Mouse (Mus musculus): ENCODE results near the gene Rhbdf2. TPM values are rescaled to one million over a fixed set of nuclear protein-coding genes. Genes with fewer than 3 reads are reported as not detected.

The Rhbdf2 gene
- total and polyA plus RNA-seq, 3 experiments, result 6.4 to 13.7 TPM; not detected in 1

GRCm38 (mm10) chr11:116646771-116647170 lies 20.0 kb upstream of the Rhbdf2 start:
- no peak overlapping the region for H3K4me3 ChIP-seq (ENCODE audit: control insufficient read depth in 1 of 2, insufficient read depth in 1 of 2, low read depth in 2 of 2, low read length in 2 of 2)

GRCm38 (mm10) chr11:116646136-116646535 lies 19.3 kb upstream of the Rhbdf2 start:
- no peaks in the 10 kb centered on the region for H3K27me3 ChIP-seq (ENCODE audit: control insufficient read depth in 1 of 2, insufficient read depth in 2 of 2, low read length in 2 of 2)
- peaks cover 0 to 9% of the 10 kb centered on the region in 2 experiments; a peak in 3 of 4 replicates for H3K4me1 ChIP-seq (ENCODE audit: control insufficient read depth in 1 of 2, insufficient read depth in 2 of 2, low read length in 2 of 2)

More at GRCm38 (mm10) chr11:116646771-116647170, 20.0 kb upstream of the Rhbdf2 start:
- no peaks in the 10 kb centered on the region for H3K9me3 ChIP-seq (replicated peaks; ENCODE audit: insufficient read depth, low read length)
- H3K27me3 ChIP-seq (ENCODE audit: control insufficient read depth in 1 of 2, insufficient read depth in 2 of 2, low read length in 2 of 2), result no peaks in the 10 kb centered on the region
- peaks cover 0 to 12% of the 10 kb centered on the region in 2 experiments; a peak in 2 of 4 replicates for H3K36me3 ChIP-seq (ENCODE audit: control insufficient read depth in 1 of 2, insufficient read depth in 2 of 2, low read length in 2 of 2)
- H3K79me2 ChIP-seq (ENCODE audit: control insufficient read depth, insufficient read depth, low read length, poor library complexity), result no peaks in the 10 kb centered on the region
- peaks cover 0 to 9% of the 10 kb centered on the region in 2 experiments; a peak in 3 of 4 replicates for H3K4me1 ChIP-seq (ENCODE audit: control insufficient read depth in 1 of 2, insufficient read depth in 2 of 2, low read length in 2 of 2)
- H3K27ac ChIP-seq (ENCODE audit: control insufficient read depth, low read depth, low read length), result peak overlapping the region; percentile 42
- peak overlapping the region; percentile 40; the same call in 1 of the 2 replicates for H3K9ac ChIP-seq (ENCODE audit: control insufficient read depth, low read depth, low read length, poor library complexity, severe bottlenecking)
- DNase-seq (ENCODE audit: low read depth, low spot score), result no peak
- TF ChIP-seq ZMIZ1 (IDR thresholded peaks at IDR 0.05; ENCODE audit: low read depth, low read length) (no peak), ZKSCAN1 (IDR thresholded peaks at IDR 0.05; ENCODE audit: low read depth, low read length) (no peak), MAZ (IDR thresholded peaks at IDR 0.05; ENCODE audit: low read depth, low read length) (no peak), MYC (IDR thresholded peaks at IDR 0.05; ENCODE audit: low read depth, low read length) (no peak), MXI1 (IDR thresholded peaks at IDR 0.05; ENCODE audit: low read depth, low read length) (no peak), UBTF (IDR thresholded peaks at IDR 0.05; ENCODE audit: borderline replicate concordance, insufficient read depth, low read depth, low read length) (no peak)

GRCm38 (mm10) chr11:116645446-116646110 lies 18.8 kb upstream of the Rhbdf2 start:
- Histone ChIP-seq H3K36me3 (ENCODE audit: control insufficient read depth in 1 of 2, insufficient read depth in 2 of 2, low read length in 2 of 2) (peaks cover 0 to 12% of the 10 kb centered on the region in 2 experiments; a peak in 2 of 4 replicates), H3K9me3 (replicated peaks; ENCODE audit: insufficient read depth, low read length) (no peaks in the 10 kb centered on the region), H3K79me2 (ENCODE audit: control insufficient read depth, insufficient read depth, low read length, poor library complexity) (no peaks in the 10 kb centered on the region), H3K27ac (ENCODE audit: control insufficient read depth, low read depth, low read length) (no peak overlapping the region), H3K27me3 (ENCODE audit: control insufficient read depth in 1 of 2, insufficient read depth in 2 of 2, low read length in 2 of 2) (no peaks in the 10 kb centered on the region), H3K4me3 (ENCODE audit: control insufficient read depth in 1 of 2, insufficient read depth in 1 of 2, low read depth in 2 of 2, low read length in 2 of 2) (no peak overlapping the region), H3K9ac (ENCODE audit: control insufficient read depth, low read depth, low read length, poor library complexity, severe bottlenecking) (no peak overlapping the region), H3K4me1 (ENCODE audit: control insufficient read depth in 1 of 2, insufficient read depth in 2 of 2, low read length in 2 of 2) (peaks cover 0 to 9% of the 10 kb centered on the region in 2 experiments; a peak in 3 of 4 replicates)
- DNase-seq (ENCODE audit: low read depth, low spot score), result no peak
- TF ChIP-seq RCOR1 (IDR thresholded peaks at IDR 0.05; ENCODE audit: low read depth, low read length) (no peak), POLR2AphosphoS5 (IDR thresholded peaks at IDR 0.05; ENCODE audit: borderline replicate concordance, low read depth, low read length) (no peak), SMC3 (IDR thresholded peaks at IDR 0.05; ENCODE audit: low read depth, low read length) (no peak), NRF1 (IDR thresholded peaks at IDR 0.05; ENCODE audit: insufficient read depth, low read depth, low read length, poor library complexity, severe bottlenecking) (no peak), GATA1 (IDR thresholded peaks at IDR 0.05; ENCODE audit: low read depth, low read length) (no peak), EP300 (IDR thresholded peaks at IDR 0.05; ENCODE audit: low read depth in 1 of 2, low read length in 2 of 2) (no peak), BHLHE40 (IDR thresholded peaks at IDR 0.05; ENCODE audit: borderline replicate concordance, low read depth, low read length) (no peak), ETS1 (IDR thresholded peaks at IDR 0.05; ENCODE audit: low read depth, low read length) (no peak), HCFC1 (IDR thresholded peaks at IDR 0.05; ENCODE audit: low read depth, low read length) (no peak), ZKSCAN1 (IDR thresholded peaks at IDR 0.05; ENCODE audit: low read depth, low read length) (no peak), TCF12 (IDR thresholded peaks at IDR 0.05; ENCODE audit: low read depth, low read length) (no peak), CTCF (IDR thresholded peaks at IDR 0.05 in 2 of 3, conservative IDR thresholded peaks at IDR 0.05 in 1 of 3; ENCODE audit: control insufficient read depth in 1 of 3, insufficient read depth in 1 of 3, low read depth in 2 of 3, low read length in 3 of 3, poor library complexity in 1 of 3, severe bottlenecking in 1 of 3) (no peak), POLR2A (IDR thresholded peaks at IDR 0.05; ENCODE audit: control insufficient read depth in 1 of 2, insufficient read depth in 1 of 2, low read depth in 1 of 2, low read length in 2 of 2, poor library complexity in 1 of 2) (no peak), MYB (IDR thresholded peaks at IDR 0.05; ENCODE audit: low read depth, low read length) (no peak), SIN3A (IDR thresholded peaks at IDR 0.05; ENCODE audit: low read length) (no peak)

More at GRCm38 (mm10) chr11:116646136-116646535, 19.3 kb upstream of the Rhbdf2 start:
- Histone ChIP-seq H3K27ac (ENCODE audit: control insufficient read depth, low read depth, low read length) (no peak overlapping the region), H3K79me2 (ENCODE audit: control insufficient read depth, insufficient read depth, low read length, poor library complexity) (no peaks in the 10 kb centered on the region), H3K36me3 (ENCODE audit: control insufficient read depth in 1 of 2, insufficient read depth in 2 of 2, low read length in 2 of 2) (peaks cover 0 to 12% of the 10 kb centered on the region in 2 experiments; a peak in 2 of 4 replicates), H3K4me3 (ENCODE audit: control insufficient read depth in 1 of 2, insufficient read depth in 1 of 2, low read depth in 2 of 2, low read length in 2 of 2) (no peak overlapping the region), H3K9ac (ENCODE audit: control insufficient read depth, low read depth, low read length, poor library complexity, severe bottlenecking) (no peak overlapping the region), H3K9me3 (replicated peaks; ENCODE audit: insufficient read depth, low read length) (no peaks in the 10 kb centered on the region)
- no peak for DNase-seq (ENCODE audit: low read depth, low spot score)
- TF ChIP-seq POLR2AphosphoS5 (IDR thresholded peaks at IDR 0.05; ENCODE audit: borderline replicate concordance, low read depth, low read length) (no peak), USF1 (IDR thresholded peaks at IDR 0.05; ENCODE audit: low read depth, low read length) (no peak), ZMIZ1 (IDR thresholded peaks at IDR 0.05; ENCODE audit: low read depth, low read length) (no peak), MYC (IDR thresholded peaks at IDR 0.05; ENCODE audit: low read depth, low read length) (no peak), SMC3 (IDR thresholded peaks at IDR 0.05; ENCODE audit: low read depth, low read length) (no peak), CHD2 (IDR thresholded peaks at IDR 0.05; ENCODE audit: low read length) (no peak), GABPA (IDR thresholded peaks at IDR 0.05; ENCODE audit: low read depth, low read length) (no peak), RAD21 (IDR thresholded peaks at IDR 0.05; ENCODE audit: low read depth, low read length) (no peak), TCF12 (IDR thresholded peaks at IDR 0.05; ENCODE audit: low read depth, low read length) (no peak), MAX (IDR thresholded peaks at IDR 0.05; ENCODE audit: low read length) (no peak), E2F4 (IDR thresholded peaks at IDR 0.05; ENCODE audit: borderline replicate concordance, low read depth, low read length) (no peak), ETS1 (IDR thresholded peaks at IDR 0.05; ENCODE audit: low read depth, low read length) (no peak), USF2 (IDR thresholded peaks at IDR 0.05; ENCODE audit: borderline replicate concordance in 1 of 2, insufficient read depth in 1 of 2, low read depth in 1 of 2, low read length in 2 of 2) (no peak), CHD1 (IDR thresholded peaks at IDR 0.05; ENCODE audit: low read depth, low read length) (no peak)
